Mouse (Mus musculus) heart, postnatal 36 days (tissue): ENCODE measurements around the gene Gm9513. TPM values are rescaled to one million over a fixed set of nuclear protein-coding genes. Genes with fewer than 3 reads are reported as not detected.

Experiments used
- DNase-seq, 2 experiments: peaks; one replicate each; pipeline ENCODE4 v3.0.0; 2021 to 2022
- intact Hi-C: fragments of 180-260 bp; cut with DNase I; formaldehyde crosslinking; loops from one replicate; pipeline ENCODE4 v1.15.1; 2025
- total RNA-seq, 2 experiments: library from RNA; stranded (reverse); gene quantifications; 2 replicates each; pipeline ENCODE4 v1.2.3; 2021

Gm9513 gene
- total RNA-seq: not detected

GRCm38 (mm10) chr9:36475338-36475737 is at the start of gene Gm9513:
Gene Gm9513, plus strand, starts transcription at chr9:36475638.
- intact Hi-C loops: no loop called here
- no peak for DNase-seq

- DNase-seq: no peak
- intact Hi-C loops: loop anchor here (10.0 kb wide), 1 partner anchor 253 kb away; no protein-coding TSS in a partner anchor
Measured at GRCm38 (mm10) chr9:36431584-36431983, 43.9 kb upstream of the Gm9513 start, which contains the start of gene Gm7257. Gene Gm7257, plus strand, starts transcription at chr9:36431884.

GRCm38 (mm10) chr9:36435051-36435764 is 40.2 kb upstream of the Gm9513 start:
- intact Hi-C loops: loop anchor here (10.0 kb wide), 1 partner anchor 250 kb away; no protein-coding TSS in a partner anchor

GRCm38 (mm10) chr9:36494501-36495220 is 19.2 kb downstream of the Gm9513 start:
- intact Hi-C loops: no loop called here
- no peak for DNase-seq

More at GRCm38 (mm10) chr9:36435051-36435764, 40.2 kb upstream of the Gm9513 start:
- DNase-seq: no peak

GRCm38 (mm10) chr9:36495824-36496223 is 20.4 kb downstream of the Gm9513 start:
- intact Hi-C loops: no loop called here
- no peak for DNase-seq

GRCm38 (mm10) chr9:36504211-36504610 is 28.8 kb downstream of the Gm9513 start:
- intact Hi-C loops: no loop called here
- no peak for DNase-seq

Other genes starting within 250 kb of the Gm9513 start
- gene Gm7257, start 43.8 kb upstream of the Gm9513 start, total RNA-seq: not detected
- not detected for gene Gm5615, start 66.3 kb downstream of the Gm9513 start, total RNA-seq
- gene Gm17689, start 107.0 kb downstream of the Gm9513 start, total RNA-seq: not detected
- not detected for gene A630095E13Rik, start 167.7 kb downstream of the Gm9513 start, total RNA-seq
- gene Acrv1, start 217.6 kb downstream of the Gm9513 start, total RNA-seq: not detected